Mouse (Mus musculus): Measurements from ENCODE around the gene Gm28053. TPM values are rescaled to one million over a fixed set of nuclear protein-coding genes. Genes with fewer than 3 reads are reported as not detected.
"Not testable (repeated sequence)": the region's sequence is repeated elsewhere in the genome, so short reads cannot be mapped to it uniquely, and the experiment has no call there.

The Gm28053 gene
- 10 to 100 TPM; 58.9 to 85.2 (median 59.9) TPM for polyA plus RNA-seq (2017; shearing (Covaris generic))

DNA sequence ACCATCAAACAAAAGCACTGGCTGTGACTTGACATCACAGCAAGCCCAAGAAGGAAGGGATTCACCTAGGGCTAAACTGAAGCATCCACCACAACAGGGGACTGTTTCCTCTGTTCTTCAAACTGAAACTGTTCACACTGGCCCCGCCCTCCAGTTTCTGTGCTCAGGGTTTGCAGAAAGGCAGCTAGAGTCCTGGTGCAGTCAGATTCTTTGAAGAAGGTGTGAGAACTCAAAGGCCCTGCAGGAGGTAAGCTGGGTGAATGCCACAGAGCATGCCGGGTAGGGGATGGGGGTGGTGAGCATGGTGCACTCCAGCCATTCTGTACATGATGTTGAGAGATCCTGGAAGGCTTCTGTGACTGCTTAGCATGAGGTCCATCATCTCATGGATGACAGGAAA, at the start of gene Gm28053, which contains the start of gene Gimap7:
Gene Gm28053 (plus strand): TSS at position 153 of the 400 bp plus-strand sequence.
Gene Gimap7 (plus strand): TSS at position 167 of the 400 bp plus-strand sequence.
- peak; percentile 95 for ATAC-seq

DNA sequence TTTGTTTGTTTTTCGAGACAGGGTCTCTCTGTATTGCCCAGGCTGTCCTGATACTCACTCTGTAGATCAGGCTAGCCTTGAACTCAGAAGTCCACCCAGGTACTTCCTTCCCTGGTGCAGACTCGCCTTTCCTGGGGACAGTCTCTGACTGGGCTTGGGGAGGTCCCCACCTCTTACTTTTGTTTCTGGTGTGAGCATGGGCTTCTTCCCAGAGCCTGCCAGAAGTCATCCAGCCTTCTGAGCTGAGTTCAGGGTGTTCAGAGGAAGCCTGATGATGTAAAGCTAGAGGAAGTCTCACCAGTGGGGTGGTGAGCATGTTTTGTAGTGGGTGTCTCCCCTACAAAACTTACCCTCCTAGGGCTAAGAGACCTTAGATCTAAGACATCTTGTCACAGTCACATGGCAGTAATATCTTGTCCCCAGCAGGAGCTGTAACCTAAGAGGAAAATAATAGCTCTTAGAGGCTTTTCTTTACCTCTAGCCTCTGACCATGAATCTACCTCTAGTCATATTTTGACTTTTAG, 48.9 kb upstream of the Gm28053 start:
- peak; percentile 16 for ATAC-seq

GRCm38 (mm10) chr6:48674291-48675058, 43.9 kb upstream of the Gm28053 start:
- ATAC-seq = peak; percentile 47

GRCm38 (mm10) chr6:48675400-48675930, 42.9 kb upstream of the Gm28053 start:
- no peak for ATAC-seq

GRCm38 (mm10) chr6:48675931-48676859, 42.2 kb upstream of the Gm28053 start, which contains the start of gene Gimap9:
TSS of gene Gimap9 (plus strand) at chr6:48676129.
- peak; percentile 58 for ATAC-seq

DNA sequence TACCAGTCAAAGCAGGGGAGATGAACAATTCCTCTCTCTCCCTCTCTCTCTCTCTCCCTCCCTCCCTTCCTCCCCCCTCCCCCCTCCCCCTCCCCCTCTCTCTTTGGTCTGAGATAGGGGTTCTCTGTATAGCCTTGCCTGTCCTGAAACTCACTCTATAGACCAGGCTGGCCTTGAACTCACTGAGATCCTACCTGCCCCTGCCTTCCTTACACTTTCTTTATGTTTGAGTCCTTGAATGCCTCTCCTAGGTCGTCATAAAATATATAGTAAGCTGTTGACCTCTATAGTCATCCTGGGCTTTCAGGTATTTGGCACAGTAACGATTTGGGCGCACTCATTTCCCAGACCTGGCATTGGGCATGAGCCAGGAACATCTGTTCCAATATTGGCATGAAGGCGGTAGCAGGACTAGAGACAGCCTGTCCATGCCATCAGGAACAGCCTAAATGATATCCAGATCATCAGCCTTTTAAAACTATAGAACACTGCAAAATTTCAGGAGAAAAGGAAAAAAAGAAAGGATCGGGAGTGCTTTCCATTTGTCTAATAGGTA, 41.5 kb upstream of the Gm28053 start:
- no peak for ATAC-seq

- ATAC-seq = no peak
Measured at GRCm38 (mm10) chr6:48677492-48678345, 40.7 kb upstream of the Gm28053 start.

DNA sequence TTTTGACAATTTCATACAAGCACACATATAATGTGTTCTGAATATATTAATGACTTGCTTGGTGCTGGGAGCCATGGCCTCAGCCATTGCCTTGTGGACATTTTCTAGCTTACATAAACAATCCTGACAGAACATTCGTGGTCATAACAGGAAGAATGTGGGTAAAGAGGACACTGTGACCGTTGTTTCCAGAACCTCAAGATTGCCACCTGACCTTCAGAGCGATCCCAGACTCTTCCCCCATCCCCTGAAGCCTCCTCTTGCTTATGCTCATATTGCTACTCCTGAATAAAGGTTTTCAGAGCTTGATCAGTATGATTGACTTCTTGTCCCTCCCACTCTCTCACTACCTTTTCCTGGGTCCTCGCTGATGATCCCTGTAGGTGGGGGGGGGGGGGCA, 40.0 kb upstream of the Gm28053 start:
- no peak for ATAC-seq

DNA sequence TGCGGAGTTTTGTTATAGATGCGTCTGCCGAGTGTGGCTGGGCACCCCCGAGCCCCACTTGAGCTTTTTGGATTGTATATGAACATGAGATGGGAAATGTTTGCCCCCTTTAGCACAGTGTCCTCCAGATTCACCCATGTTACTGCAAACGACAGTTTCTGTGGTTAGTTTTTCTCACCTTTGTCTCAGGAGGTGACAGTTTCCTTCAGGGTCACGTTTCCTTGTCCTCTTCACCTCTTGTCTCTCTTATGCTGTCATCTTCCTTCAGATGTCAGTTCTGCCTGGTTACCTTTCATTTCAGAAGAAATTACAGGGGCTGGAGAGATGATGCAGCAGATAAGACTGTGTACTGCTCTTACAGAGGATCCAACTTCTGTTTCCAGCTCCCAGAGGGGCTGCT, 38.7 kb upstream of the Gm28053 start:
- peak; percentile 12 for ATAC-seq

DNA sequence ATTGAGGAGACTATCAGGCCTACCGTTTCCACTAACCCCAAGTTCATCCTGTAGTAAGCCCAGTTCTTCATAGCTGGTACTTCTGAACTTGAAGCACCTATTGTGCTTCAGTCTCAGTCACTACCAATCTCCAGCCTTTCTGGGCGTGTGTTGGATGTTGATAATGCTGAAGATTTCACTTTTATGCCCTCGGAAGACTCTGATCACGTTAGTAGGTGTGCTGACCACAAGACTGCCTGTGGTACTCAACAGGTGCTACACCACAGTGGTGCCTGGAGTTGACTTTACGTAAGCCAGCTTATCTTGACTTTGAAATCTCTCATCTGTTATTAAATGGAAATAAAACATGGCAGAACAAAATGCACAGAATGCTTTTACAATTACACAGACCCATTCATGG, 38.0 kb upstream of the Gm28053 start:
- ATAC-seq = peak; percentile 42

- ATAC-seq = peak; percentile 59
Measured at GRCm38 (mm10) chr6:48681472-48682090, 36.8 kb upstream of the Gm28053 start.

GRCm38 (mm10) chr6:48682271-48682670, 36.1 kb upstream of the Gm28053 start:
- no peak for ATAC-seq

GRCm38 (mm10) chr6:48683263-48683821, 35.1 kb upstream of the Gm28053 start:
- not testable (repeated sequence) for ATAC-seq

GRCm38 (mm10) chr6:48684319-48684718, 34.1 kb upstream of the Gm28053 start, which contains the start of gene Gimap4:
TSS of gene Gimap4 (plus strand) at chr6:48684549.
- ATAC-seq = peak; percentile 14

- ATAC-seq = no peak
Measured at GRCm38 (mm10) chr6:48684806-48685205, 33.6 kb upstream of the Gm28053 start.

DNA sequence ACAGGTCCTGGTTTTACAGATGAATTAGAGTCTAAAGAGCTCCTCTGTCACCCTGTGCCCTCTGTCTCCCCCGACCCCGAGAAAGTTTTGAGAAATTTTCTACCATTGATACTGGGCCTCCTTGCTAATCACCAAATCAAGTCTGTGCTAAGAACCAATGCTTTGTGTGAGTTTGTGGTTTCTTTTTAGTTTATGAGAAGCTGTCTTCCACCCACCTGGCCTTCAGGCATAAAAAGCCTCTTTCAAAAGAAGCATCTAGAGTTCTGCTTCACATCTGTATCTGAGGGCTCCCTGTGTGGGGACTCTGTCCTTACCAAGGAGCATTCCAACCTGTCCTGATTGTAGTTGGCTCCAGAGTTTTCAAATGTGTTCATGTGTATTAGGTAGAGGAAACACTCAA, 33.2 kb upstream of the Gm28053 start:
- ATAC-seq = no peak

DNA sequence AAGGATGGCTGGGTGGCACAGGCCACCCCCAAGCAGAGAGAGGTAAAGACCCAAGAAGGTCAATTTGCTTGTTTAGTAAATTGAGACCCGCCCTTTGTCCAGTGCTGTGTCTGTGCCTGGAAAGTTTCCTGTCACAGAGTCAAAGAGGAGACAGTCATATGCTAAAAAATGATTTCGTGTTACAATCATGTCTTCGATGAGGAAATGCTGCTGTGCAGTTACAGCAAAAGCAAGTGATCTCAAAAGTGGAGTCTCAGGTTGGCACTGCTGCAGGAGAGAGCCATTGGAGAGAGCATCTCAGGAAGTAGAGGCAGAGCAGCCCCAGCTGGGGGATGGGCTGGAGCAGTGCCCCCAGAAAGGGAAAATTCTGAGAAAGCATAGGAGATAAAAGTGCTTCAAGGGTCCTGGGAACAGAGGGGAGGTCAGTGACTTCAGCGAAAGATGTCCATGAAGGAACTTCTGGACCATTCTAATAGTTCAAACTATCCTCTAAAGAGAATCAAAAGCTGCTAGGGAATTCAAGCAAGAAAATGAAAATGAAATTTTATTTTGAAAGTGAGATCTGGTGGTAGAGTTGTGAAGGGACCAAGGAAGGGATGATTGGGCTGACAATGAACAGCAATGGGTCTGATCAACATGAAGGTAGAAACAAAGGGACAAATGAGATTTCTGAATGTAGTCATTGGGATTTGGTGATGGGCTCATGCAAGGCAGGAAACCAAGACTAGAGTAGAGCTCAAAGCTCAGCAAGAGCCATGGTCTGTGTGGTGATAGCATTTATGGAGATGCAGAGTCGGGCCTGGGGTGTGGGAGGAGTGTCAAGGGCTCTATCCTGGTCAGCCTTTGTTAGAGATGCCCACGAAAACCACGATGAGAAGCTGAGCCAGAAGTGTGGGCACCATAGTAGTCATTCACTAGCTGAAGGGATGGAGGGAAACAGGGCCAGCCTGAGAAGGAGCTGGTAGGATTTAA, 32.4 kb upstream of the Gm28053 start:
- ATAC-seq = no peak

- ATAC-seq = no peak
Measured at GRCm38 (mm10) chr6:48687077-48687476, 31.3 kb upstream of the Gm28053 start.

GRCm38 (mm10) chr6:48689320-48689719, 29.1 kb upstream of the Gm28053 start:
- peak; percentile 49 for ATAC-seq
